Mouse (Mus musculus): ENCODE data around the gene Ttc23l. TPM values are rescaled to one million over a fixed set of nuclear protein-coding genes. Genes with fewer than 3 reads are reported as not detected.

The Ttc23l gene
- not detected in 2 replicates for polyA plus RNA-seq (2012; rRNA removed)
- polyA plus RNA-seq (2014; fragmentation: Nextera tagmentation; extraction: Ambion mirVana), result not detected in 2 replicates

DNA sequence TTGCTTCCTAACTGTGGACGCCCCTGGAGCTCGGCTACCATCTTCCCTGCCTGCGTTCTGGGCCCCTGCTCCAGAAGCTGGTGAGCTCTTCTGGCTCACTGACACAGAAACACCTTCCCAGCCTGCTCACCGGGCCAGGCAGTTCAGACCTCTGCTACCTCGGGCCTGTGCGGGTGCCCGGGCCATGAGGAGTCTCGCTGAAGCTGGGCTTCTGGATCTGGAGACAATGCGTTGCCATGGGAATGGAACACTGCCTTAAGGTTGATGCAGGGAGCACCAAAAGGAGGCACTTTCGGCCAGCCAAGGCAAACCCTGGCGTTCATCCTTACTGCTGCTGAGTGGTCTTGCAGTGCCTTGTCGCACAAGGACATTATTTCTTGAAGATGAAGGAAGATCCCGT lies at the start of gene Ttc23l:
Ttc23l (minus strand) TSS at position 204 of the 400 bp plus-strand sequence.
- DNase-seq (ENCODE audit: low read depth in 3 of 3, low spot score in 3 of 3) (no peak), ATAC-seq (ENCODE audit: insufficient read depth) (no peak)
- no peak for TF ChIP-seq EP300 (IDR thresholded peaks at IDR 0.05; ENCODE audit: low read depth)
- no peak for TF ChIP-seq CTCF (IDR thresholded peaks at IDR 0.05; ENCODE audit: low read depth)
- Histone ChIP-seq H3K9me3 (ENCODE audit: control insufficient read depth, low read length) (no peaks in the 10 kb centered on the region), H3K36me3 (replicated peaks; ENCODE audit: control insufficient read depth, insufficient read depth, low read depth) (no peaks in the 10 kb centered on the region), H3K27ac (no peak within 1 kb of the TSS), H3K4me3 (ENCODE audit: insufficient read depth in 1 of 2, low read depth in 2 of 2, low read length in 2 of 2) (no peak within 1 kb of the TSS), H3K4me2 (ENCODE audit: low read depth) (no peak within 1 kb of the TSS), H3K27me3 (ENCODE audit: control insufficient read depth, insufficient read depth, low read length) (no peaks in the 10 kb centered on the region), H3K9ac (replicated peaks) (no peak within 1 kb of the TSS), H3K4me1 (replicated peaks; ENCODE audit: control insufficient read depth in 2 of 2, insufficient read depth in 2 of 2, low read length in 1 of 2) (no peaks in the 10 kb centered on the region)
- WGBS (ENCODE audit: insufficient replicate concordance), result 68% methylated on average over 13 of the region's 13 CpGs

DNA sequence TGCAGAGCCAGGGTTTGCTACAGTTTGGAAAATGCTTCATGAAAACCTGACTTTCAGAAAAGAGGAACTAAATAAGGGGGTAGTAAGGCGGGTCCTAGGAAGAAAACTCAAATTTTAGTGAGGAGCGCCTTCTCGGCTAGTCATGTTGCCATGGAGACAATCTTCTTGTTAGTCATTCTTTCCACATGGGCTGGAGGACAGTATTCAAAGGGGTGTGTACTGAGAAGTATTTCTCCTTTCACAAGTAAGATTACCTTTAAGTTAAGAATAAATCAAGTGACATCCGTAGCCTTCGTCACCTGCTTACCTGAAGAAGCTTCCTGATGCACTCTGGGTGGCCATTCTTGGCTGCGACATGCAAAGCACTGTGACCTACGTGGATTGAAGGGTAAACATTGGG lies 40.9 kb upstream of the Ttc23l start:
- Histone ChIP-seq H3K4me3 (ENCODE audit: insufficient read depth in 1 of 2, low read depth in 2 of 2, low read length in 2 of 2) (no peak overlapping the region), H3K4me1 (replicated peaks; ENCODE audit: control insufficient read depth in 2 of 2, insufficient read depth in 2 of 2, low read length in 1 of 2) (peaks cover 0 to 4% of the 10 kb centered on the region in 2 experiments; a peak in 2 of 4 replicates), H3K27ac (no peak overlapping the region), H3K36me3 (replicated peaks; ENCODE audit: control insufficient read depth, insufficient read depth, low read depth) (no peaks in the 10 kb centered on the region), H3K9ac (replicated peaks) (no peak overlapping the region), H3K4me2 (ENCODE audit: low read depth) (no peak overlapping the region), H3K27me3 (ENCODE audit: control insufficient read depth, insufficient read depth, low read length) (no peaks in the 10 kb centered on the region), H3K9me3 (ENCODE audit: control insufficient read depth, low read length) (no peaks in the 10 kb centered on the region)
- no peak for TF ChIP-seq CTCF (IDR thresholded peaks at IDR 0.05; ENCODE audit: low read depth)
- TF ChIP-seq EP300 (IDR thresholded peaks at IDR 0.05; ENCODE audit: low read depth), result no peak
- ATAC-seq (ENCODE audit: insufficient read depth) (no peak), DNase-seq (ENCODE audit: low read depth in 3 of 3, low spot score in 3 of 3) (no peak)
- 46% methylated on average over 7 of the region's 7 CpGs for WGBS (ENCODE audit: insufficient replicate concordance)

DNA sequence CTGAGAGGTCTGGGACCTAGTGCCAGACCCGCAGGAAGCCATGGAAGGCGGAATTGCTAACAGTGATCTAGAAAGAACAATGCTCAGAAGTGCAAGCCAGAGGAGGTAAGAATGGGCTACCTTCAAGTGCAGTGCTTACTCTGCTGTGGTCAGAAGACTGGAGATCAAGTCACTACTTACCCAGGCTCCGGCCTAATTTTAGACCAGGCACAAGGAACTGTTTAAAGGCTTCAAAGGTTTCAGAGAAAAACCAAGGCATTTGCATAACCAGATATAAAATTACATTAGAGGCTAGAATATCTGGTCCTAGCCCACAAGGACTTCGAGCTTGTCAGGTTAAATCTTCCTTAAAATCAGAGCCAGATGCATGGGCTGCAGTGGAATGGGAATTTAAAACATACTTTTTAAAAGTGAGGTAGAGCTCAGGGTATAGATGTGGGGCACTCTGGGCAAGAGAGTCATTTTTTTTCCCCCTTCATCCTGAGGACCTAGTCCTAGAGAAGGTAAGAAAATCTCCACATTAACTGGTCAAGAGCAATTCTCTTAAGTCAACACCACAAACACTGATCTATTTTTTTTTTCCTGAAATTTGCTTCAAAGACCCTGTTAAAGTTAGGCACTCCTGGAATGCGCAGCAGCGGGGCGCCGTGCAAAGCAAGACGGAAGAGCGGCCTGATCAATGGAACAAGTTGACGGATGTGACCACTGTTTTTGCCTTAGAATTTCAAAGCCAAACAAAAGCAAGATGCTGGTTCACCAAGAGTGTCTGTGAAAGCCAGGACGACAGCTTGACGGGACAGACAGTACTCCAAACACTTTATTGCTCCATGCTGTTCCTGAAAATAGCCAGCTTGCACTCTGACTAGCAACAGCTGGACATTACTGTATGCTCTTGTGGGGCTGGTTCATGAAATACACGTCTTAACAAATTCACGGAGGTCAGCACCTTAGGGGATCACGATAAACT lies 40.1 kb upstream of the Ttc23l start:
- H3K4me2 ChIP-seq (ENCODE audit: low read depth), result no peak overlapping the region
- H3K4me3 ChIP-seq (ENCODE audit: insufficient read depth in 1 of 2, low read depth in 2 of 2, low read length in 2 of 2), result no peak overlapping the region
- no peak for ATAC-seq (ENCODE audit: insufficient read depth)
- TF ChIP-seq EP300 (IDR thresholded peaks at IDR 0.05; ENCODE audit: low read depth) (no peak), CTCF (IDR thresholded peaks at IDR 0.05; ENCODE audit: low read depth) (no peak)
- H3K27ac ChIP-seq, result no peak overlapping the region
- no peaks in the 10 kb centered on the region for H3K9me3 ChIP-seq (ENCODE audit: control insufficient read depth, low read length)
- DNase-seq (ENCODE audit: low read depth in 3 of 3, low spot score in 3 of 3), result no peak
- whole genome bisulfite sequencing (ENCODE audit: insufficient replicate concordance), result 67% methylated on average over 16 of the region's 16 CpGs
- no peaks in the 10 kb centered on the region for H3K27me3 ChIP-seq (ENCODE audit: control insufficient read depth, insufficient read depth, low read length)
- H3K9ac ChIP-seq (replicated peaks), result no peak overlapping the region
- no peaks in the 10 kb centered on the region for H3K36me3 ChIP-seq (replicated peaks; ENCODE audit: control insufficient read depth, insufficient read depth, low read depth)
- H3K4me1 ChIP-seq (replicated peaks; ENCODE audit: control insufficient read depth in 2 of 2, insufficient read depth in 2 of 2, low read length in 1 of 2), result peaks cover 0 to 4% of the 10 kb centered on the region in 2 experiments; a peak in 2 of 4 replicates

DNA sequence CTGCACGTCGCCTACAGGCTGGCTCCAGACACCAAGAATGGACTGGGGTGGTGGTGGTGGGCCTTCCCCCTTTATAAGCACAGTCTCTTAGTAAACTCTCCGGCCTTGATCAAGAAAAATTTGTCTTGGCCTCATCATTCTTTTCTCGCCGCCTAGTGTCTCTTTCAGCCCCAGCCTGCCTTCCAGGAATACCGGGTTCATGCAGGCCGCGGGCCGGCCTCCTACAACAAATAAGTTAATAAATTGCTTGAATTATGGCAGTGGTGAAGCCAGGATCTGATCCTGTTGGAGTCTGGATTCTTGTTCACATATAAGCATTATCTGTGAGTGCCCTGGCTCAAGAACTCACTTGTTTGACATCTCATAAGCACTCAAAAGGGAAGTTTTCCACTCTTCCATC lies 38.4 kb upstream of the Ttc23l start:
- ATAC-seq (ENCODE audit: insufficient read depth) (no peak), DNase-seq (ENCODE audit: low read depth in 3 of 3, low spot score in 3 of 3) (no peak)
- Histone ChIP-seq H3K9ac (replicated peaks) (no peak overlapping the region), H3K27ac (no peak overlapping the region), H3K27me3 (ENCODE audit: control insufficient read depth, insufficient read depth, low read length) (no peaks in the 10 kb centered on the region), H3K4me3 (ENCODE audit: insufficient read depth in 1 of 2, low read depth in 2 of 2, low read length in 2 of 2) (no peak overlapping the region), H3K4me1 (replicated peaks; ENCODE audit: control insufficient read depth in 2 of 2, insufficient read depth in 2 of 2, low read length in 1 of 2) (peaks cover 0 to 4% of the 10 kb centered on the region in 2 experiments; a peak in 2 of 4 replicates), H3K4me2 (ENCODE audit: low read depth) (no peak overlapping the region), H3K36me3 (replicated peaks; ENCODE audit: control insufficient read depth, insufficient read depth, low read depth) (no peaks in the 10 kb centered on the region), H3K9me3 (ENCODE audit: control insufficient read depth, low read length) (no peaks in the 10 kb centered on the region)
- no peak for TF ChIP-seq EP300 (IDR thresholded peaks at IDR 0.05; ENCODE audit: low read depth)
- TF ChIP-seq CTCF (IDR thresholded peaks at IDR 0.05; ENCODE audit: low read depth), result no peak
- 80% methylated on average over 9 of the region's 9 CpGs for WGBS (ENCODE audit: insufficient replicate concordance)

DNA sequence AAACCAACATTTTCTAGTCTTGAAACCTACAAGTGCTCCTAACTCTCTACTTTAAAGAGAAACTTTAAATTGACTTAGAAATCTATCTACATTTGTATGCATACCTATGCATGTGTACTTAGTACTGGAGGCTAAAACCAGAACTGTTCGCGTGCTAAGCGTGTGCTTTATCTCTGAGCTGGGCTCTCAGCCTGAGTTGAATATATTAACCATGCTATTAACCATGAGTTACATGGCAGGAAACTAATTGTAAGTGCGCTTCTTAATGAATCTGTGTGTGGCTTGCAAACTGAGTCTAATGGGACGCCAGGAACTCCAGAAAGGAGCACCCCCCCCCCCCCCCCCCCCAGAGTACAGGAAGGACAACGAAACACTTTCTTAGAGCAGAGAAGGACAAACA lies 36.9 kb upstream of the Ttc23l start:
- H3K4me3 ChIP-seq (ENCODE audit: insufficient read depth in 1 of 2, low read depth in 2 of 2, low read length in 2 of 2), result no peak overlapping the region
- DNase-seq (ENCODE audit: low read depth in 3 of 3, low spot score in 3 of 3) (no peak), ATAC-seq (ENCODE audit: insufficient read depth) (no peak)
- H3K27ac ChIP-seq, result no peak overlapping the region
- no peak overlapping the region for H3K9ac ChIP-seq (replicated peaks)
- no peak overlapping the region for H3K4me2 ChIP-seq (ENCODE audit: low read depth)
- TF ChIP-seq EP300 (IDR thresholded peaks at IDR 0.05; ENCODE audit: low read depth) (no peak), CTCF (IDR thresholded peaks at IDR 0.05; ENCODE audit: low read depth) (no peak)
- WGBS (ENCODE audit: insufficient replicate concordance), result 71% methylated on average over 6 of the region's 6 CpGs
- H3K27me3 ChIP-seq (ENCODE audit: control insufficient read depth, insufficient read depth, low read length), result no peaks in the 10 kb centered on the region
- H3K9me3 ChIP-seq (ENCODE audit: control insufficient read depth, low read length), result no peaks in the 10 kb centered on the region
- H3K4me1 ChIP-seq (replicated peaks; ENCODE audit: control insufficient read depth in 2 of 2, insufficient read depth in 2 of 2, low read length in 1 of 2), result peaks cover 0 to 4% of the 10 kb centered on the region in 2 experiments; a peak in 2 of 4 replicates
- no peaks in the 10 kb centered on the region for H3K36me3 ChIP-seq (replicated peaks; ENCODE audit: control insufficient read depth, insufficient read depth, low read depth)
